Mouse (Mus musculus): ENCODE results near the gene Tmem158. TPM values are rescaled to one million over a fixed set of nuclear protein-coding genes. Genes with fewer than 3 reads are reported as not detected.

Tmem158 gene
- total and polyA plus RNA-seq, 3 experiments: 2.1 to 5.5 (median 4.5) TPM

DNA sequence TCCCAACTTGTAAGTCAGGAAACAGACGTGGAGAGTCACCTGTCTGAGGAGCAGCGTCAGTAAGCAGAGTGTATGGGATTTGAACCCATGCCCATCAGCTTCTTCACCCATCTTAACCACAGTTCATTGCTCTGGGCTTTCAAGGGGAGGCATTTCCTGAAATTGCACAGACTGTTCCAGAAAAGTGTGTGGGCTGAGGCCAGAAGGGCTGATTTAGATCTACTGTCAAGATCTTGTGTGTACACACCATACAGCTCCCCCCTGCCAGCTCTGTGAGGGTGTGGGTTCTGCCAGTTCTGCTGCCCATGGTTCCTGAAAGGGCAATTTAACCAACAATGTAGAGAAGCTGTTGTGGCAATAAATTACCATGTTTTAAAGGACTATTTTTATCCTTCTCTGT, 17.4 kb upstream of the Tmem158 start:
- no peak for TF ChIP-seq CTCF (IDR thresholded peaks at IDR 0.05)
- no peak for TF ChIP-seq EP300 (IDR thresholded peaks at IDR 0.05; ENCODE audit: insufficient read depth, low read depth, low read length)
- TF ChIP-seq POLR2A (IDR thresholded peaks at IDR 0.05; ENCODE audit: insufficient read depth, low read depth, low read length): no peak
- Histone ChIP-seq H3K36me3 (ENCODE audit: control insufficient read depth, insufficient read depth, low read length) (no peaks in the 10 kb centered on the region), H3K27ac (no peak overlapping the region), H3K79me2 (replicated peaks; ENCODE audit: control insufficient read depth, insufficient read depth, low read length) (no peaks in the 10 kb centered on the region), H3K4me3 (no peak overlapping the region), H3K27me3 (ENCODE audit: control insufficient read depth, insufficient read depth, low read length) (no peaks in the 10 kb centered on the region), H3K9ac (ENCODE audit: low read depth, low read length) (no peak overlapping the region), H3K4me1 (ENCODE audit: control insufficient read depth, insufficient read depth, low read length) (no peaks in the 10 kb centered on the region)
- WGBS: 69% methylated on average over 2 of the region's 2 CpGs
- no peak for DNase-seq
- intact Hi-C loops (cut with DNase I): no loop called here

DNA sequence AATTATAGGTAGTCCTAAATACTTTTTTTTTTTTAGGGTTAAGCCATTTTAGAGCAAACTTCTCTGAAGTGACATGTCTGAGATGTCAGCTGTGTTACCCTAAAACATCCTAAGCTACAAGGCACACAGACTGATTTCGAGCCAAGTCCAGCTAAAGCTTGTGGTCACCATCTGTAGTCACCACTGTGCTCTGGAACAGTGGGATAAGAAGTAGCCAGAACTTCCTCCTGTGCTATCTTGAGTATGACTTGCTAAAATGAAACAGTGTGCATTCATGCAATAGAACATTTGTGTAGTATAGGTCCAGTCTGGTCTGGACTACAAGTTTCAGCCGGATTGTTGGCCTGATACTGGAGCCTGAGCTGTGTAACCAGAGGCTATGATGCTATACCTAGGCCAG, 14.8 kb upstream of the Tmem158 start:
- Histone ChIP-seq H3K79me2 (replicated peaks; ENCODE audit: control insufficient read depth, insufficient read depth, low read length) (no peaks in the 10 kb centered on the region), H3K27me3 (ENCODE audit: control insufficient read depth, insufficient read depth, low read length) (0 out of 2 replicates have a peak, but pooled peaks cover 1% of the 10 kb centered on the region), H3K36me3 (ENCODE audit: control insufficient read depth, insufficient read depth, low read length) (no peaks in the 10 kb centered on the region), H3K4me1 (ENCODE audit: control insufficient read depth, insufficient read depth, low read length) (no peaks in the 10 kb centered on the region), H3K4me3 (no peak overlapping the region), H3K9ac (ENCODE audit: low read depth, low read length) (no peak overlapping the region), H3K27ac (no peak overlapping the region)
- no peak for DNase-seq
- 76% methylated on average over 2 of the region's 2 CpGs for WGBS
- intact Hi-C loops (cut with DNase I): no loop called here
- no peak for TF ChIP-seq POLR2A (IDR thresholded peaks at IDR 0.05; ENCODE audit: insufficient read depth, low read depth, low read length)
- TF ChIP-seq CTCF (IDR thresholded peaks at IDR 0.05): no peak

DNA sequence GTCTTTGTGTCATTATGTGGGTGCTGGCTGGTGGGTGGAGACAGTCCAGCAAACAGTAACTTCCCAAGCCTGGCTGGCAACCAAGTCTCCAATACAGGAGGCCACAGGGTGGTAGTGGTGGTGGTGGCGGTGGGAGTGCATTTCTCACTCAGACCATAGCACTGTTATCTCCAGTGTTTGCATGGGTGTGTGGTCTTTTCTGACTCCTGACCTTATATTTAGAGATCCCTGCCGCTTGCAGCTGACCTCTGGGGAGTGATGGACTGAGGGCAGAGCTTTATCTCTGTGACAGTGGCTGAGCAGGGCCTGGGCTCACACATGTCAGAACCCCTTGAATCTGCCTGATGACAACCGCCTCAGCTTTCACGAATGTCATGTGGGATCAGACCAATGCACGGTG, 14.1 kb upstream of the Tmem158 start:
- Histone ChIP-seq H3K36me3 (ENCODE audit: control insufficient read depth, insufficient read depth, low read length) (no peaks in the 10 kb centered on the region), H3K4me3 (no peak overlapping the region), H3K9ac (ENCODE audit: low read depth, low read length) (no peak overlapping the region), H3K27me3 (ENCODE audit: control insufficient read depth, insufficient read depth, low read length) (0 out of 2 replicates have a peak, but pooled peaks cover 1% of the 10 kb centered on the region), H3K79me2 (replicated peaks; ENCODE audit: control insufficient read depth, insufficient read depth, low read length) (no peaks in the 10 kb centered on the region), H3K4me1 (ENCODE audit: control insufficient read depth, insufficient read depth, low read length) (no peaks in the 10 kb centered on the region), H3K27ac (no peak overlapping the region)
- 77% methylated on average over 5 of the region's 5 CpGs for WGBS
- intact Hi-C loops (cut with DNase I): no loop called here
- DNase-seq: no peak
- no peak for TF ChIP-seq POLR2A (IDR thresholded peaks at IDR 0.05; ENCODE audit: insufficient read depth, low read depth, low read length)
- no peak for TF ChIP-seq EP300 (IDR thresholded peaks at IDR 0.05; ENCODE audit: insufficient read depth, low read depth, low read length)
- TF ChIP-seq CTCF (IDR thresholded peaks at IDR 0.05): no peak

DNA sequence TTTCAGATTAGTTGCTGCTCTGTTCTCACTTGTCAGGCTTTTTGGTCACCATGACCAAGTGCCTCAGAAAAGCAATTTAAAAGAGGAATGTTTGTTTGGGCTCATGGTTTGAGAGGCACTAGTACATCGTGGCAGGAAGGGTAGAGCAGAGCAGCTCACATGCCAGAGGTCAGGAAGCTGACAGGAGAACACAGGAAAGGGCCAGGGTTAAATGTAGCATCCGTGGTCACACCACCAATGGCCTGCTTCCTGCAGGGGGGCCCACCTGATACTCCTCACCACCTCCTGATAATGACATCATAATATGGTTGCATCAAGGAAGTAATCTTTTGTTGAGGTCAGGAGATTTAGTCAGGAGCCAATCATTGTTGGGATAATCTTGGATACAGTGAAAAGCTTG, 13.3 kb upstream of the Tmem158 start:
- H3K9ac ChIP-seq (ENCODE audit: low read depth, low read length): no peak overlapping the region
- H3K36me3 ChIP-seq (ENCODE audit: control insufficient read depth, insufficient read depth, low read length): no peaks in the 10 kb centered on the region
- no peak for TF ChIP-seq POLR2A (IDR thresholded peaks at IDR 0.05; ENCODE audit: insufficient read depth, low read depth, low read length)
- H3K27ac ChIP-seq: no peak overlapping the region
- H3K27me3 ChIP-seq (ENCODE audit: control insufficient read depth, insufficient read depth, low read length): 0 out of 2 replicates have a peak, but pooled peaks cover 1% of the 10 kb centered on the region
- no peak overlapping the region for H3K4me3 ChIP-seq
- 37% methylated on average over 2 of the region's 2 CpGs for WGBS
- intact Hi-C loops (cut with DNase I): no loop called here
- DNase-seq: no peak
- no peaks in the 10 kb centered on the region for H3K79me2 ChIP-seq (replicated peaks; ENCODE audit: control insufficient read depth, insufficient read depth, low read length)
- no peaks in the 10 kb centered on the region for H3K4me1 ChIP-seq (ENCODE audit: control insufficient read depth, insufficient read depth, low read length)

DNA sequence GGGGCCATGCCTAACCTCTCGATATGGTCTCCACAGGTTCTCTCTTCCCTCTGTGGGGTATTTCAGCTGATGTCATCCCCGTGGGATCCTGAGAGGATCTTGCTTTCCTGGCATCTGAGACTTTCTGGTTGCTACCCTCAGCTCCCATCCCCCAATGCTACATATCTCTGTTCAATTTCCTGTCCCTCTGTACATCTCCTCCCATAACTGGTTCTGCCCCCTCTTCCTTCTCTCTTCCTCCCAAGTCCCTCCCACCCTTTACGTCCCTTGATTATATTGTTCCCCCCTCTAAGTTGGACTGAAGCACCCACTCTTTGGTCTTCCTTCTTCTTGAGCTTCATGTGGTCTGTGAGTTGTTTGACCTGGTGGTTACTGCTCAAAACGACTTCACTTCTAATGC, 11.0 kb upstream of the Tmem158 start:
- DNase-seq: no peak

DNA sequence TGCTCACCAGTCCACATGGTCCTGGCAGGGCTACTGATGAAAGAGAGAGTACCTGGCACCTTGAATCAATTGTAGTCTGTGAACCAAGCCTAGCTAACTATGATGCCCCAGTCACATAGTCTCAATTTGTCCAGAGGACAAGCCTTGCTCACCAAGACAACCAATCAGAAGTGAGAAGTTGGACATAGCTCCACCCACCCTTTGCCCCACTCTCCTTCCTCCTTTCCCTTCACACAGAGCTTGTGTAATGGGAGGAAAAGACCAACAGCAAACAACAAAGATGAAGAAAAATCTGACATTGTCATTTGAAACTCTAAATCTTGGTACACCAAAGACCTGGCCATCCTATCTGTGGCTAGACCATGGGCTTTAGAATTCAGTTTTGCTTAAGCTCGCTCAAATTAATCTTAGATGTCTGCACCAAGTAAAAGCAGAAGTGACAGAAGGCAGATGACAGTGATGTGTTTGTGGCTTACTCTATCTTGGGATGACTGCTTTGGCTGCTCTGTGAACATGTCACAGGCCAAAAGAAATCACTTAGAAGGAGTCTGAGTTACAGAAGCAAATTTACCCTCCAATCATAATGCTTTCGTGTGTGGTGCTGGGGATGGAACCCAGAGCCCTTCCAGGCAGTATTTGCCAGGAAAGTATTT, 9.5 kb upstream of the Tmem158 start:
- H3K79me2 ChIP-seq (replicated peaks; ENCODE audit: control insufficient read depth, insufficient read depth, low read length): no peaks in the 10 kb centered on the region
- DNase-seq: no peak
- no peaks in the 10 kb centered on the region for H3K36me3 ChIP-seq (ENCODE audit: control insufficient read depth, insufficient read depth, low read length)
- H3K4me1 ChIP-seq (ENCODE audit: control insufficient read depth, insufficient read depth, low read length): no peaks in the 10 kb centered on the region
- no peak overlapping the region for H3K4me3 ChIP-seq
- TF ChIP-seq POLR2A (IDR thresholded peaks at IDR 0.05; ENCODE audit: insufficient read depth, low read depth, low read length) (no peak), CTCF (IDR thresholded peaks at IDR 0.05) (no peak), EP300 (IDR thresholded peaks at IDR 0.05; ENCODE audit: insufficient read depth, low read depth, low read length) (no peak)
- H3K9ac ChIP-seq (ENCODE audit: low read depth, low read length): no peak overlapping the region
- H3K27me3 ChIP-seq (ENCODE audit: control insufficient read depth, insufficient read depth, low read length): 0 out of 2 replicates have a peak, but pooled peaks cover 1% of the 10 kb centered on the region
- WGBS: 84% methylated on average over 2 of the region's 2 CpGs
- no peak overlapping the region for H3K27ac ChIP-seq
- intact Hi-C loops (cut with DNase I): no loop called here

More for the DNA sequence above, 11.0 kb upstream of the Tmem158 start:
- TF ChIP-seq CTCF (IDR thresholded peaks at IDR 0.05) (no peak), POLR2A (IDR thresholded peaks at IDR 0.05; ENCODE audit: insufficient read depth, low read depth, low read length) (no peak), EP300 (IDR thresholded peaks at IDR 0.05; ENCODE audit: insufficient read depth, low read depth, low read length) (no peak)
- Histone ChIP-seq H3K36me3 (ENCODE audit: control insufficient read depth, insufficient read depth, low read length) (no peaks in the 10 kb centered on the region), H3K27me3 (ENCODE audit: control insufficient read depth, insufficient read depth, low read length) (0 out of 2 replicates have a peak, but pooled peaks cover 1% of the 10 kb centered on the region), H3K4me1 (ENCODE audit: control insufficient read depth, insufficient read depth, low read length) (no peaks in the 10 kb centered on the region), H3K4me3 (no peak overlapping the region), H3K79me2 (replicated peaks; ENCODE audit: control insufficient read depth, insufficient read depth, low read length) (no peaks in the 10 kb centered on the region), H3K9ac (ENCODE audit: low read depth, low read length) (no peak overlapping the region), H3K27ac (no peak overlapping the region)
- intact Hi-C loops (cut with DNase I): no loop called here
- 42% methylated on average over 4 of the region's 4 CpGs for WGBS

Measured in heart, adult 2 months (tissue).